Mouse (Mus musculus) neural tube, embryonic 12.5 days (tissue): ENCODE measurements around the gene Wwox. TPM values are rescaled to one million over a fixed set of nuclear protein-coding genes. Genes with fewer than 3 reads are reported as not detected.

Experiments
- ATAC-seq: fragments of 200-750 bp; cut with Nextera tagmentation; 2 replicates; pipeline ENCODE4 v1.8.0; 2017; ENCODE audit warnings: low read depth, mild to moderate bottlenecking, moderate TSS enrichment, moderate library complexity; ENCODE audit not compliant: low FRiP score
- H3K27ac ChIP-seq: fragments of 300-500 bp; sonication (generic); 2 replicates; pipeline ENCODE4 v1.5.1; 2016
- H3K27me3 ChIP-seq: fragments of 300-500 bp; sonication (generic); replicated peaks from 2 replicates; pipeline ENCODE4 v1.6.1; 2016; ENCODE audit warnings: mild to moderate bottlenecking
- H3K36me3 ChIP-seq: fragments of 300-500 bp; sonication (generic); 2 replicates; pipeline ENCODE4 v1.6.1; 2016; ENCODE audit warnings: mild to moderate bottlenecking
- H3K4me1 ChIP-seq: fragments of 300-500 bp; sonication (generic); 2 replicates; pipeline ENCODE4 v1.6.1; 2016
- H3K4me2 ChIP-seq: fragments of 300-500 bp; sonication (generic); replicated peaks from 2 replicates; pipeline ENCODE4 v1.6.1; 2016; ENCODE audit warnings: mild to moderate bottlenecking
- H3K4me3 ChIP-seq: fragments of 300-500 bp; sonication (generic); 2 replicates; pipeline ENCODE4 v1.5.1; 2016
- H3K9ac ChIP-seq: fragments of 300-500 bp; sonication (generic); 2 replicates; pipeline ENCODE4 v1.6.1; 2016; ENCODE audit warnings: mild to moderate bottlenecking
- H3K9me3 ChIP-seq: fragments of 300-500 bp; sonication (generic); 2 replicates; pipeline ENCODE4 v1.6.1; 2016; ENCODE audit warnings: mild to moderate bottlenecking
- WGBS: fragments of 180-500 bp; shearing (Covaris S2); methylation state at CpG from one replicate; pipeline ENCODE4 v1.1.7; 2016; 5-methylcytosine and 5-hydroxymethylcytosine counted together
- polyA plus RNA-seq: library from polyadenylated mRNA; unstranded; fragments of >200 nt; fragmentation: Nextera tagmentation; extraction: Ambion mirVana; gene quantifications from 2 replicates; pipeline ENCODE4 v1.2.1, GENCODE M21; 2016

The Wwox gene
- polyA plus RNA-seq, 1 experiment from 2014 or later = 12.7 TPM

DNA sequence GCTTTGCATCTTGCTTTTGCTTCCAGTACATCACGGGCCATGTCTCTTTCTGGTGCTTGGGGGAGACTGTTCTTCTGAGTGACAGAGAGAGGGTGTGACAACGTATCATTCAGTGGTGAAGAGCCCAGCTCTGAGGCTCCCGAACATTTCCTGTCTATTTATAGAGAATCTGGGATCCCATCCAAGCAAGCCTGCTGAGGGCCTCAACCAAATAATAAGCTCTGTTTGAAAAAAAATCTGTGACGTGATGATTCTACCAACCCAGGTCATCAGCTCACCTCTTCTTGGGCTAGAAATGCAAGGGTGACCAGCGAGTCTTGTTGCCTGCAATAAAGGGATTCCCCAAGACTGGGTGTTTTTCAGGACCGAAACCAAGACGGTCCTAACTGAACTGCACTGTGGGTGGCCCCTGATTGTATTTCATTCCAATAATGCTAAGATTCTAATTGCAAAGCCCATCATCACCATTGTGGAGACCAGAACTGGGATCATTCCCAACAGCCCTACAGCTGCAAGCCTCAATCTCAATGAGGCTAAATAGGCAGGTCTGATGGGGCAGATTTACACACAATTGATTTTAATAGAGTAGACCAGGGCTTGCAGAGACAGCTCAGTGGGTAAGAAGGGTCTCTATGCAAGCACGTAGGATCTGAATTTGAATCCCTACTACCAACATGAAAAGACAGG is 936.0 kb downstream of the Wwox start:
- Histone ChIP-seq H3K4me1 (peaks cover 13% of the 10 kb centered on the region), H3K27me3 (no peaks in the 10 kb centered on the region), H3K4me3 (no peak overlapping the region), H3K4me2 (no peak overlapping the region), H3K27ac (no peak overlapping the region), H3K36me3 (no peaks in the 10 kb centered on the region), H3K9me3 (no peaks in the 10 kb centered on the region), H3K9ac (no peak overlapping the region)
- no peak for ATAC-seq
- 69% methylated on average over 8 of the region's 8 CpGs for WGBS

- Histone ChIP-seq H3K27ac (no peak overlapping the region), H3K27me3 (no peaks in the 10 kb centered on the region), H3K4me2 (no peak overlapping the region), H3K4me1 (peaks cover 13% of the 10 kb centered on the region), H3K36me3 (no peaks in the 10 kb centered on the region), H3K9me3 (no peaks in the 10 kb centered on the region), H3K4me3 (no peak overlapping the region), H3K9ac (no peak overlapping the region)
- 67% methylated on average over 4 of the region's 4 CpGs for WGBS
- no peak for ATAC-seq
Measured at GRCm38 (mm10) chr8:115377321-115377720, 937.9 kb downstream of the Wwox start.

- no peaks in the 10 kb centered on the region for H3K27me3 ChIP-seq
- no peaks in the 10 kb centered on the region for H3K36me3 ChIP-seq
- H3K9ac ChIP-seq = no peak overlapping the region
- 81% methylated on average over 4 of the region's 4 CpGs for WGBS
- no peak overlapping the region for H3K4me3 ChIP-seq
- H3K9me3 ChIP-seq = no peaks in the 10 kb centered on the region
- ATAC-seq = no peak
- H3K4me1 ChIP-seq = peaks cover 6% of the 10 kb centered on the region; the same call in 1 of the 2 replicates
- H3K4me2 ChIP-seq = no peak overlapping the region
- H3K27ac ChIP-seq = no peak overlapping the region
Measured at GRCm38 (mm10) chr8:115380017-115380416, 940.6 kb downstream of the Wwox start.

DNA sequence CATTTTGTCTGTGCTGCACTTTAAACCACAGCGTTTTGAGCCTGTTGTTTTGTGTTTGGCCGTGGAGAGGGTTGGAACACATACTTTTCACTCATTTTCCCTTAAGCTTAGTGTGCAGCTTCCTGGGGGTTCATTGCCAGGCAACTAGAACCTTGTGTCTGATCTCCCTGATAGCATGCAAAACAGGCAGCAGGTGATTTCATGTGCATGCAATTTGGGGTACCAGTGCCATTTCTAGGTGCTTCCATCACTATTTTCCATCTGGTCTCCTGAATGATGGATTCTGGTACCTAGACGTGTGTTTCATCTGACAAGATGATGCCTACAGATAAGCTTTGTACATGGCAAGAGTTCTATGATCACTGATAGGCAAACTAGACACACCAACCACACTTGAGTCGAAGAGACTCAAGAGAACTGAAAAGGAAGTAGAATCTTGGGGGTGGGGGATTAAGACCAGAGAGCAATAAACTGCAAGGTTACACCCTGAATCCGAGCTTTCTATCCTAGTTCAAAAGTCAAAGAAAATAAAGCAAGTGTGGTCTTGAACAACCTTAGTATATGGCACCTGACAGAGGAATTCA is 951.6 kb downstream of the Wwox start:
- Histone ChIP-seq H3K9ac (no peak overlapping the region), H3K27ac (no peak overlapping the region), H3K27me3 (no peaks in the 10 kb centered on the region), H3K4me2 (no peak overlapping the region), H3K4me3 (no peak overlapping the region), H3K4me1 (no peaks in the 10 kb centered on the region), H3K36me3 (no peaks in the 10 kb centered on the region), H3K9me3 (no peaks in the 10 kb centered on the region)
- WGBS = 85% methylated on average over 5 of the region's 5 CpGs
- ATAC-seq = no peak

DNA sequence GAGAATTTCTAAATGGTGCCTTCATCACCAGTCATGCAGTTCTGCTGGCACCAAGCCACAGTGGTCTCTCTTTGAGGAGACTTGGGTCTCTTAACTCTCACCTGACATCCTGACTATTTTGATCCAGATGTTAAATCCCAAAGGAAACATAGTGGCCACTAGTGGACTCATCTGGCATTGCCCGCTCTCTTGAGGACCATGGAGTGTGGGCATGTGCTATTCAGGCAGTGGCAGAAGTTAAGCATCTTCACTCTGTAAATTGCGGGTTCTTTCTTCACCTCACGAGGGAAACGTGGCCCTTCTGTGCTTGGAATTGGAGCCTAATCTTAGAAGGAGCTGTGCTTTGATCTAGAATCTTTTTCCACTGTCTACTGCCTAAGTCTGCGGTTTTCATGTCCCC is 956.4 kb downstream of the Wwox start:
- no peak overlapping the region for H3K4me2 ChIP-seq
- no peak for ATAC-seq
- WGBS = 77% methylated on average over 5 of the region's 5 CpGs
- H3K27me3 ChIP-seq = no peaks in the 10 kb centered on the region
- no peak overlapping the region for H3K27ac ChIP-seq
- no peak overlapping the region for H3K4me3 ChIP-seq
- H3K36me3 ChIP-seq = no peaks in the 10 kb centered on the region
- no peaks in the 10 kb centered on the region for H3K9me3 ChIP-seq
- H3K4me1 ChIP-seq = no peaks in the 10 kb centered on the region
- no peak overlapping the region for H3K9ac ChIP-seq

GRCm38 (mm10) chr8:115397981-115398380 is 958.5 kb downstream of the Wwox start:
- ATAC-seq = no peak
- Histone ChIP-seq H3K36me3 (no peaks in the 10 kb centered on the region), H3K4me1 (no peaks in the 10 kb centered on the region), H3K9me3 (no peaks in the 10 kb centered on the region), H3K4me3 (no peak overlapping the region), H3K9ac (no peak overlapping the region), H3K4me2 (no peak overlapping the region), H3K27ac (no peak overlapping the region), H3K27me3 (no peaks in the 10 kb centered on the region)
- 83% methylated on average over 3 of the region's 3 CpGs for WGBS

DNA sequence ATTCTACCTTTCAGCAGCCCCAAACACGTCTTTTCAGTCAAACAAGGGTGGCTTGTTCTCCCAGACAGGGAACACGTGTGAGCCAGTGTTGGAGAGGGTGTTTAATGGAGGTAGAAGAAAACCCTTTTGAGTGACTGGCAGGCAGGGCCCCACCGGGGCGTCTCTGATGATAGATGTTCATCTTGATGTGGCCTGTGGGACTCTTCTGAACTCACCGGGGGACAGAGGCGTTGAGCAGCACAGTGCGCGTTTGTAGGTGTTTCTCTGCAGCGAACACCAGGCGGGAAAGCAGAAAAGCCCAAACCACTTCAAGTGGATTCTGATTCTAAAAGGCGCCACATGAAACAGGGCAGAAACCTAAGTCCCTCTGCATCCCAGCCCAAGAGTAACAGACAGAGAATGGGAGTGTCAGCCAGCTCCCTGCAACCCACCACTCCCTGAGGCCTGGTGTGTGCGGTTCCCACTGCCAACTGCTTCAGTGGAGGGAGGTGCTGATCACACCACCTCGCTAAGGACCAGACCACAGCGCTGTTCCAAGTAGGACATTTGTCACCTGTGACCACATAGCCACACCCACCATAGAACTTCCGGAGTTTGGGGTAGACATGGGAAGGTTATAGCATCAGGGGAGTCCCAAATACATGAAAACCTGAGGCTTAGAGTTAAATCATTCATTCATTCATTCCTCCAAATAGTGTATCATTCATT is 960.7 kb downstream of the Wwox start:
- no peaks in the 10 kb centered on the region for H3K27me3 ChIP-seq
- ATAC-seq = no peak
- no peak overlapping the region for H3K27ac ChIP-seq
- H3K4me3 ChIP-seq = no peak overlapping the region
- H3K4me1 ChIP-seq = no peaks in the 10 kb centered on the region
- WGBS = 69% methylated on average over 15 of the region's 15 CpGs
- H3K36me3 ChIP-seq = no peaks in the 10 kb centered on the region
- H3K9ac ChIP-seq = no peak overlapping the region
- H3K4me2 ChIP-seq = no peak overlapping the region
- no peaks in the 10 kb centered on the region for H3K9me3 ChIP-seq

Other genes with a start within 250 kb of the Wwox start
- 12.0 and 14.0 TPM in 2 replicates for gene Vat1l, start 234.0 kb upstream of the Wwox start, polyA plus RNA-seq
- 0.37 TPM in 1 of 2 replicates, not detected in the other for gene Clec3a, start 21.6 kb upstream of the Wwox start, polyA plus RNA-seq